Mouse (Mus musculus) bone marrow macrophage, adult 2 months (primary cell): ENCODE results near the gene Nup107. TPM values are rescaled to one million over a fixed set of nuclear protein-coding genes. Genes with fewer than 3 reads are reported as not detected.

Source experiments
- H3K27ac ChIP-seq: 2 replicates; pipeline ENCODE4 v1.5.1; 2012; ENCODE audit warnings: low read depth, low read length; ENCODE audit not compliant: insufficient read depth
- H3K4me1 ChIP-seq: 2 replicates; pipeline ENCODE4 v1.6.1; 2012; ENCODE audit warnings: low read length; ENCODE audit not compliant: control insufficient read depth, insufficient read depth
- H3K4me3 ChIP-seq: 2 replicates; pipeline ENCODE4 v1.5.1; 2012; ENCODE audit warnings: mild to moderate bottlenecking, low read length, moderate library complexity; ENCODE audit not compliant: insufficient read depth
- CTCF ChIP-seq: IDR thresholded peaks from 2 replicates; pipeline ENCODE4 v1.5.1; 2012; ENCODE audit warnings: low read depth, mild to moderate bottlenecking, low read length, moderate library complexity
- POLR2A ChIP-seq: IDR thresholded peaks from 2 replicates; pipeline ENCODE4 v1.6.1; 2012; ENCODE audit warnings: mild to moderate bottlenecking, low read depth, low read length, borderline replicate concordance
- polyA plus RNA-seq: library from polyadenylated mRNA; stranded (reverse); fragments of >200 nt; gene quantifications from 2 replicates; pipeline ENCODE4 v1.2.4, GENCODE M21; 2012; ENCODE audit not compliant: missing spikeins, insufficient read depth, insufficient read length

Nup107 gene
- polyA plus RNA-seq, 1 experiment: 18.9 TPM

DNA sequence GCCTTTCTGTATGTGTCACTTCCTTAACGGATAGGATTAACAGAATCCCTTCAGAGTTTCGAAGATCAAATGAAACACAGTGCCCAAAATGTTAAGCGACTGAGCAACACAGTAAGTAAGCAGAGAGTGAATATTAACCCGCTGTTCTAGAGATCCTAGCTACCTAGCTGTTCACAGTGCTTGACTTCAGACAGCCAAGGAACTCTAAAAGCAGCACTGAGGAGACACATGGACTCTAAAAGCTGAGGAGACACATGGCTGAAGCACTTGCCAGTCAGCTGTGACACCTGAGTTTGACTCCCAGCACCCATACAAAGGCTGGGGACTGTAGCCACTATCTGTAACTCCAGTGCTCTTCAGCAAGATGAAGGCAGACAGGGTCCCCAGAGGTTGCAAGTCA, 36.5 kb upstream of the Nup107 start:
- Histone ChIP-seq H3K4me3 (no peak overlapping the region), H3K27ac (no peak overlapping the region), H3K4me1 (peaks cover 74% of the 10 kb centered on the region)
- TF ChIP-seq POLR2A: no peak
- TF ChIP-seq CTCF: no peak

DNA sequence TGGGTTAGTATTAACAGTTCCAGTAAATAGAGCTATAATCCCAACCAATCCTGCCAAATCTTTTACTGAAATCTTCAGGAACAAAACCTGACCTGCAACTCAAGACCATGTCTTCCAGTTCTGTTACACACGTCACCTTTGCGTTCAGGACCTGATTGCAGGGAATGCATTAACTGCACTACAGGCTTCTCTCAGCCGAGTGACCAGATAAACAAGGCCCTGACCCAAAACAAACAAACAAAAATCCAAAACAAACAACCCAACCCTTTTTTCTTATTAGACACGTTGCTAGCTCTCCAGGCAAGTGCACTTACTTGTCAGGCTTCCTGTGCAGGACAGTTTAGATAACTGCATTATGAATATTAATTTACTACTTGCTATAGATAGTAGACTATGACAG, 36.0 kb upstream of the Nup107 start:
- TF ChIP-seq POLR2A: no peak
- TF ChIP-seq CTCF: no peak
- Histone ChIP-seq H3K4me1 (peaks cover 73% of the 10 kb centered on the region), H3K4me3 (no peak overlapping the region), H3K27ac (no peak overlapping the region)

DNA sequence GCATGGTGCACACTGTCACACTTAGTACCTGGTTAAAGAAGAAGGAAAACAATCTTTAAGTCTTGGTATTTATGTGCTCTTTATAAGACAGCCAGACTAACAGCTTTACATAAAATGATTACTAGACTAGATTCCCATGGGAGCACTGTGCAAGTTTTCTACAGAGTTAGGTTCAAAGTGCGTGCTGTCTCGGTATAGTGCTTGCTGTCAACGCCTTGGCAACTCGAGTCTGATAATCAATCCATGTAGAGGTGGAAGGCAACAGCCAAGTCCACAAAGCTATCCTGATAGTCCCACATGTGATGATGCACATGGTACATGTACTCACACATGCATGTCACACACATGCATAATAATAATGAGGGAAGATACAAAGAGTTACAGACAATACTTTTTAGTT, 32.1 kb upstream of the Nup107 start:
- Histone ChIP-seq H3K4me1 (peaks cover 53% of the 10 kb centered on the region), H3K4me3 (no peak overlapping the region), H3K27ac (no peak overlapping the region)
- TF ChIP-seq POLR2A: no peak
- no peak for TF ChIP-seq CTCF

DNA sequence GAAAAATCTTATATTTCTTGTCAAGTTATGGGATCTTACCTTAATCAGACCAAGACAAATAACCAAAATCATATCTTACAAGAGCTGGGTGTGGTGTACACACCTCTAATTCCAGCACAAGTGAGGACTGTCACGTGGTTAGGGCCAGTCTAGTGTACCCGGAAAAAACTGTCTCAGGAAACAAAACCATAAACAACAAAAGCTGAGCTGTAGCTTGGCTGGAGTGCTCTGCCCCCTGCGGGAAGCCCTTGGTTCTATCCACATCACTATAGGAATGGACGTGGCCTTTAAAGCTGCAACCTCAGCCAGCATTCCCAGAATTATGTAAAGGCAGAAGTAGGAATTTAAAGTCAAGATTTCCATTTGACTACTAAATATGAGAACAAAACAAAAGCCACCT, 31.6 kb upstream of the Nup107 start:
- Histone ChIP-seq H3K4me1 (peaks cover 50% of the 10 kb centered on the region), H3K27ac (no peak overlapping the region), H3K4me3 (no peak overlapping the region)
- TF ChIP-seq CTCF: no peak
- no peak for TF ChIP-seq POLR2A

DNA sequence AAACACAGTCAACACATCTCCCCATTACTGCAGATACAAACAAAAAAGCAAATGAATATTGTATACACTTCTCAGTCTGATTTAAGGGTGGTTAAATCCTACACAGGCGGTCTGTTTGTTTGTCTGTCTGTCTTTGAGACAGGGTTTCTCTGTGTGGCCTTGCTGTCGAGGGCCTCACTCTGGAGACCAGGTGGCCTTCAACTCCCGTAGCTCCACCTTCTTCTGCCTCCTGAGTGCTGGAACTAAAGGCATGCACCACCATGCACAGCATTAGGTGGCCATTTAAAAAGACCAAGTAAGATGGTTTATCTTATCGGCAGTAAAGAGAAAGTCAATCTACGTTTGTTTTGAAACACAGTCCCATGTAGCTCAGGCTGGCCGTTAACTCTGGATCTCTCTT, 30.8 kb upstream of the Nup107 start:
- H3K27ac ChIP-seq: no peak overlapping the region
- H3K4me3 ChIP-seq: no peak overlapping the region
- peaks cover 49% of the 10 kb centered on the region for H3K4me1 ChIP-seq
- TF ChIP-seq CTCF: no peak
- TF ChIP-seq POLR2A: no peak

DNA sequence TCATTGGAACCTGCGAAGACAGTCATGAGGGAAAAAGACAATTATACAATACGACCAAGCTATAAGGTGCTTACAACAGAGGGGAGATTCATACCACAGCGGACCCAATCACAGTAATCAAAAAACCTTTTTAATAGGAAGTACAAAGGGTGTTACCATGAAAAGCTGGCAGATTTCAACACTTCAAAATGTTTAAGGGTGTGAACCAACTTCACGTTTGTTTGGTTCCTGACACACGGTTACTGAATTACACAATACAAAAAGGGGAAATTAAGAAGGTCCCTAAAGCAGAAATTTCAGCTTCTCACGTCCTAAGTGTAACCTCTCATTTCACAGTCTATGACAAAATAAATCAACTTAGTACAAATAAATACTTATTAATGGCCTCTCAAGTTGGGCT, 26.1 kb upstream of the Nup107 start:
- no peak overlapping the region for H3K4me3 ChIP-seq
- no peak for TF ChIP-seq CTCF
- TF ChIP-seq POLR2A: no peak
- H3K27ac ChIP-seq: peak overlapping the region; percentile 56
- peaks cover 21% of the 10 kb centered on the region for H3K4me1 ChIP-seq

DNA sequence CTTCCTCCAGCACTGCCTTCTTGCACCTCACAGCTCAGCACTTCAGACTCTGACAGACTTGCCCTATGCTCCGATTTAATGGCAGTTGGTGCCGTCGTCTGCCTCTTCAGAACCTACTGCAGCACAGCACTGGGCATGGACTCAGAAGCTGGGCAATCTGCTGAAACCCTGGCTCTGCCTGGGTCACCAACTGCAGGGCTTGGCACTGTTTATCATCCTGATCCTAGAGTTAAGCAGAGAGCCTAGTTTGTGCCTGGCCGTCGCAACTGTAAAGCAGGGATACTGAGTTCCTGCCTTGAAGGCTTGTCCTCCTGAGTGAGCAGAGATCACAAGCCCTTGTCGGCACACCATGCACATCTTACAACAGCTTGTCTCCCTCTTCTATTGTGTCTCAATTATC, 24.2 kb upstream of the Nup107 start:
- no peak for TF ChIP-seq POLR2A
- no peak for TF ChIP-seq CTCF
- peaks cover 17% of the 10 kb centered on the region for H3K4me1 ChIP-seq
- H3K27ac ChIP-seq: no peak overlapping the region

DNA sequence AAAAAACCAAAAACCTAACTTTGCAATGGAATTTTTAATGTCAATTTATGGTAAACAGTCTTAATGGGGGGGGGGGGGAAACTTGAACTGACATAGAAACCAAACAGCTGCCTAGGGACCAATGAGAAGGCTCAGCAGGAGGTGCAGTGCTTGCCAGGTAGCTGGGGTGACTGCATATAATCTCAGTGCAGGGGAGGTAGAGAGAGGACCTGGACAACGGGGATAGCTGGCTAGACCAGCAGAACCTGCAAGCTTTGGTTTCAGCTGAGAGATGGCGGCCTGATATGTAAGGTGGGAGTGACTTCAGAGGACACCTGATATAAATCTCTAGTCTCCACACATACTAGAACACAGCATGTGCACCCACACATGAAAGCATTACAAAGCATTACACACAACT, 20.0 kb upstream of the Nup107 start:
- no peak overlapping the region for H3K4me3 ChIP-seq
- H3K4me1 ChIP-seq: no peaks in the 10 kb centered on the region
- H3K27ac ChIP-seq: no peak overlapping the region
- no peak for TF ChIP-seq POLR2A
- TF ChIP-seq CTCF: no peak

More for the DNA sequence above, 24.2 kb upstream of the Nup107 start:
- H3K4me3 ChIP-seq: no peak overlapping the region

DNA sequence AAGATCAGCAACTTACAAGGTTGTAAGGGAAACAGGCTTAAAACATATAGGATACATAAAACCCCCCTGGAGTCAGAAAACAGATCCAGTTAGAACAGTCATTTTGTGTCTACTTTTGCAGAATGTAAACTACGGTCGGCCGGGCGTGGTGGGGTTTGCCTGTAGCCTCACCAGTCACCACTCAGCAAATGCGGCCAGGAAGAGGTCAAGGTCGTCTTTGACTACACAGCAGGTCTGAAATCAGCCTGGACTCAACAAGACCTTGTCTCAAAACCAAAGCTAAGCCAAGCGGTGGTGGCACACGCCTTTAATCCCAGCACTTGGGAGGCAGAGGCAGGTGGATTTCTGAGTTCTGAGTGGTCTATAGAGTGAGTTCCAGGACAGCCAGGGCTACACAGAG, 19.1 kb upstream of the Nup107 start:
- no peak overlapping the region for H3K27ac ChIP-seq
- H3K4me1 ChIP-seq: no peaks in the 10 kb centered on the region
- H3K4me3 ChIP-seq: no peak overlapping the region
- TF ChIP-seq POLR2A (no peak), CTCF (no peak)

DNA sequence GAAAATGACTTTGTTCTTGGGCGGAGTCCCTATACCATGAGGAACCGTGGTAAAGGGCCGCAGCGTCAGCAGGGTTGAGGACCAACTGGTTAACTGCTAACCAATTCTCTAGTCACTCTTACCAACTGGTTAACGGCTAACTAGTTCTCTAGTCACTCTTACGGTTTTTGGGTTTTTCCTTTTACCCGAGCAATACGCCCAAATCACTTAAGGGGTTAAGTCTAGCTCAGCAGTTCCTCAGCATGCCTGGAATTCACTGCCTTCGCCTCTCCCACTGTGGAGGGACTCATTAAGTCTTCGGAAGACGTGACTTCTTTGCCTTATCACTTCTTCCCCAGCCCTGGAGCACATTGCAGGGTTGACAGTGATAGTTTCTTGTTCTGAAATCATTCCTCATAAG, 18.0 kb upstream of the Nup107 start:
- Histone ChIP-seq H3K4me1 (no peaks in the 10 kb centered on the region), H3K4me3 (no peak overlapping the region), H3K27ac (no peak overlapping the region)
- no peak for TF ChIP-seq POLR2A
- TF ChIP-seq CTCF: no peak

DNA sequence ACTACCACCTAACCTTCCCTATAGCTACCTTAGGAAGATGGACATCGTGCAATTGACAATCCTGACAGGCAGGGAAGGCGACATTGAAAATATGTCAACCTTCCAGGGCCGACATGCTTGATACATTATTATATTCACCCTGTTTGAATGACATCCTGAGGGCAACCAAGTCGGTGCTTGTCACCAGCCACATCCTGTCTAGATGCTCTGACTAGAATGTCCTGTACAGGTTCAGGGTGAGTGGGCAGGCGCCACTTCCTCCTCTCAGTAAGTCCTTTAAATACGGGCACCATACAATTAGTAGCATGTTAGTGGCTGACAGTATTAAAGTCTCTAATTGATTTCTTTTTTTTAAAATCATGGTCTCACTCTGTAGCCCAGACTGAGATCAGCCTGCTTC, 15.6 kb upstream of the Nup107 start:
- TF ChIP-seq CTCF: no peak
- TF ChIP-seq POLR2A: no peak
- Histone ChIP-seq H3K4me1 (no peaks in the 10 kb centered on the region), H3K4me3 (no peak overlapping the region), H3K27ac (no peak overlapping the region)
